Mouse (Mus musculus) mature B cell (primary cell): ENCODE data around the gene Nanos1.

Source experiments
- in situ Hi-C: fragments of 300-500 bp; cut with MboI; formaldehyde crosslinking; loops from 2 replicates; pipeline ENCODE4 v1.14.3; 2019

Gene Nanos1

GRCm38 (mm10) chr19:60755438-60756191 lies at the start of gene Nanos1:
Gene Nanos1 (plus strand): TSS chr19:60755987.
- in situ Hi-C loops: no loop called here

- in situ Hi-C loops: no loop called here
These were observed 46.4 kb upstream of the Nanos1 start for GRCm38 (mm10) chr19:60709193-60709900.

GRCm38 (mm10) chr19:60710196-60710595 lies 45.6 kb upstream of the Nanos1 start:
- in situ Hi-C loops: no loop called here

- in situ Hi-C loops: no loop called here
These were observed 43.2 kb upstream of the Nanos1 start for GRCm38 (mm10) chr19:60712577-60712976.

GRCm38 (mm10) chr19:60716381-60716780 lies 39.4 kb upstream of the Nanos1 start:
- in situ Hi-C loops: no loop called here

- in situ Hi-C loops: no loop called here
These were observed 25.4 kb upstream of the Nanos1 start for GRCm38 (mm10) chr19:60730281-60730852.

GRCm38 (mm10) chr19:60731299-60731698 lies 24.5 kb upstream of the Nanos1 start:
- in situ Hi-C loops: no loop called here

GRCm38 (mm10) chr19:60731966-60732365 lies 23.8 kb upstream of the Nanos1 start:
- in situ Hi-C loops: no loop called here

GRCm38 (mm10) chr19:60740560-60740959 lies 15.2 kb upstream of the Nanos1 start:
- in situ Hi-C loops: no loop called here

- in situ Hi-C loops: no loop called here
These were observed 11.8 kb upstream of the Nanos1 start for GRCm38 (mm10) chr19:60743767-60744547.

GRCm38 (mm10) chr19:60747801-60748200 lies 8.0 kb upstream of the Nanos1 start:
- in situ Hi-C loops: no loop called here

GRCm38 (mm10) chr19:60756192-60757098 lies 658 bp downstream of the Nanos1 start:
- in situ Hi-C loops: no loop called here

GRCm38 (mm10) chr19:60757099-60757785 lies 1.5 kb downstream of the Nanos1 start:
- in situ Hi-C loops: no loop called here

- in situ Hi-C loops: no loop called here
These were observed 3.4 kb downstream of the Nanos1 start for GRCm38 (mm10) chr19:60758896-60759835.

- in situ Hi-C loops: no loop called here
These were observed 17.6 kb downstream of the Nanos1 start for GRCm38 (mm10) chr19:60773366-60773765.

GRCm38 (mm10) chr19:60782034-60782433 lies 26.2 kb downstream of the Nanos1 start:
- in situ Hi-C loops: no loop called here

- in situ Hi-C loops: no loop called here
These were observed 28.9 kb downstream of the Nanos1 start for GRCm38 (mm10) chr19:60784712-60785111.

GRCm38 (mm10) chr19:60787465-60788150 lies 31.8 kb downstream of the Nanos1 start:
- in situ Hi-C loops: no loop called here
